Mouse (Mus musculus) hindbrain, embryonic 15.5 days (tissue): ENCODE measurements around the gene Olfr201. TPM values are rescaled to one million over a fixed set of nuclear protein-coding genes. Genes with fewer than 3 reads are reported as not detected.
"Not testable (repeated sequence)": the region's sequence is repeated elsewhere in the genome, so short reads cannot be mapped to it uniquely, and the experiment has no call there.

ENCODE experiments used
- ATAC-seq: fragments of 200-750 bp; cut with Nextera tagmentation; 2 replicates; pipeline ENCODE4 v1.8.0; 2017; ENCODE audit warnings: low read depth, moderate number of reproducible peaks, moderate TSS enrichment; ENCODE audit not compliant: low FRiP score
- H3K27ac ChIP-seq: fragments of 300-500 bp; sonication (generic); replicated peaks from 2 replicates; pipeline ENCODE4 v1.5.1; 2015; ENCODE audit warnings: mild to moderate bottlenecking, inconsistent platforms
- H3K27me3 ChIP-seq: fragments of 300-500 bp; sonication (generic); 2 replicates; pipeline ENCODE4 v1.6.1; 2015; ENCODE audit warnings: control low read depth, inconsistent platforms
- H3K36me3 ChIP-seq: fragments of 300-500 bp; sonication (generic); 2 replicates; pipeline ENCODE4 v1.6.1; 2015; ENCODE audit warnings: control low read depth, inconsistent platforms
- H3K4me1 ChIP-seq: fragments of 300-500 bp; sonication (generic); replicated peaks from 2 replicates; pipeline ENCODE4 v1.6.1; 2015; ENCODE audit warnings: control low read depth, inconsistent platforms
- H3K4me2 ChIP-seq: fragments of 300-500 bp; sonication (generic); 2 replicates; pipeline ENCODE4 v1.6.1; 2015; ENCODE audit warnings: moderate library complexity, mild to moderate bottlenecking, inconsistent platforms
- H3K4me3 ChIP-seq: fragments of 300-500 bp; sonication (generic); 2 replicates; pipeline ENCODE4 v1.5.1; 2015; ENCODE audit warnings: mild to moderate bottlenecking, inconsistent platforms
- H3K9ac ChIP-seq: fragments of 300-500 bp; sonication (generic); 2 replicates; pipeline ENCODE4 v1.6.1; 2015; ENCODE audit warnings: inconsistent platforms
- H3K9me3 ChIP-seq: fragments of 300-500 bp; sonication (generic); 2 replicates; pipeline ENCODE4 v1.6.1; 2016; ENCODE audit warnings: control low read depth, inconsistent platforms
- WGBS: fragments of 180-500 bp; shearing (Covaris S2); methylation state at CpG from one replicate; pipeline ENCODE4 v1.1.7; 2015; 5-methylcytosine and 5-hydroxymethylcytosine counted together
- polyA plus RNA-seq: library from polyadenylated mRNA; unstranded; fragments of >200 nt; fragmentation: Nextera tagmentation; extraction: Ambion mirVana; gene quantifications from 2 replicates; pipeline ENCODE4 v1.2.1, GENCODE M21; 2015

Gene Olfr201
- polyA plus RNA-seq: not detected in 2 replicates

DNA sequence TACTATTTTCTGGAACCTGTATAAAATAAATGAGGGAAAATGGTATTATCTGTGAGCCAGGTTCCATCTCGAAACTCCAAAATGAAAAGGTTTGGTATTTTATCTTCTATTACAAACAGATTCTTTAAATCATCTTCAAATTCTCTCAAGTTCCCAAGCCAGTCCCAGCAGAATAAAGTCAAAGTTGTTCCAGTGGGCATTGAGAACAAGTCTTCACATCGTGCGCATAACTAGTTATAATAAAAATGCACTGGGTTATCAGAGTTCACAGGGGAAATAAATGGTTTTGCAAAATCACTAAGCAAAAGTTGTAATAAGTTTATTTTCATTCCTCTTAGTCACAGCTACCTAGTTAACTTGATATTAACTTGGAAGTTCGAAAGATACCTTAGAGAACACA, at the start of gene Olfr201:
Gene Olfr201 (minus strand): TSS at position 101 of the 400 bp plus-strand sequence.
- 89% methylated on average over 4 of the region's 4 CpGs for WGBS
- H3K27ac ChIP-seq, ATAC-seq, H3K9ac ChIP-seq, H3K4me2 ChIP-seq, H3K4me1 ChIP-seq, H3K27me3 ChIP-seq, H3K4me3 ChIP-seq, H3K9me3 ChIP-seq, H3K36me3 ChIP-seq: not testable (repeated sequence)

DNA sequence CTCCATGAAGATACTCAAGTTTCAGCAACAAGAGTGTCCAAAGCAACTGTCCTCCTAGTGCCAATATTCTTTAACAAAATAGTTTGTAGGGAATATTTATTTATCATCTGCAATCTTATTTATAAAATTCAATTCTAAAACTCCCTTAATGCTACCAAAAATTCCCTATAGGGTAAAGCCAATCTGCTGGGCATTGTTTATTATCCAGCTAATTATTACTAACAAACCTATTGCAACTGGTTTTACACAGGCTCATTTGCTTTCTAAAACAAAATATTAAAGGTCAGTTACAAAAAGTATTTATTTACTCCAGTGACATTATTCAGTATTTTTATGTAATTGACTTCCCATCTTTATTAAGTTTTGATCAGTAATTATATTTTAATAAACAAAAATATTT, 45.7 kb upstream of the Olfr201 start, which contains the start of gene Olfr204:
Gene Olfr204 (minus strand): TSS at position 101 of the 400 bp plus-strand sequence.
- H3K9me3 ChIP-seq: no peaks in the 10 kb centered on the region
- no peak within 1 kb of the TSS for H3K4me2 ChIP-seq
- no peak for ATAC-seq
- no peak within 1 kb of the TSS for H3K4me3 ChIP-seq
- no peak within 1 kb of the TSS for H3K27ac ChIP-seq
- H3K27me3 ChIP-seq: no peaks in the 10 kb centered on the region
- no peaks in the 10 kb centered on the region for H3K36me3 ChIP-seq
- H3K4me1 ChIP-seq: no peaks in the 10 kb centered on the region
- H3K9ac ChIP-seq: no peak within 1 kb of the TSS

DNA sequence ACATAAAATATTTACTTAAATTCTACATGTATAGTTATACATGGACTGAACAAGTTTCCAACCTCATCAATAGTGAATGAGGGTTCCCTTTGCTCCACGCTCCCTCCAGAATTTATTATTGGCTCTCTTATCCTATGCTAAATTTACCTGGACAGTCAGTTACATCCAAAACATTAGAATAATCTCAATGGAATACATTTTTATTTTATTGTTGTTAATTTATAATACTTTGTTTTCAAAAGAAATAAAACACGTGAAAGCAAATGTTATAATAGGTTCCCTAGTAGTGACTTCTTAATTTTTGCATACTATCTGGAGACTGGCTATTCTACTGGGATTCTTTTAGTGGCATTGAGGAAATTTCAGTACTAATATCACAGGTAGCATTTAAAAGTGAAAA, 26.1 kb upstream of the Olfr201 start, which contains the start of gene Olfr203:
Gene Olfr203 (plus strand): TSS at position 301 of the 400 bp plus-strand sequence.
- H3K27me3 ChIP-seq: no peaks in the 10 kb centered on the region
- no peaks in the 10 kb centered on the region for H3K9me3 ChIP-seq
- H3K4me2 ChIP-seq: no peak within 1 kb of the TSS
- H3K9ac ChIP-seq: no peak within 1 kb of the TSS
- H3K4me3 ChIP-seq: no peak within 1 kb of the TSS
- no peak for ATAC-seq
- no peak within 1 kb of the TSS for H3K27ac ChIP-seq
- H3K36me3 ChIP-seq: no peaks in the 10 kb centered on the region
- H3K4me1 ChIP-seq: no peaks in the 10 kb centered on the region
- 89% methylated on average over 2 of the region's 2 CpGs for WGBS

DNA sequence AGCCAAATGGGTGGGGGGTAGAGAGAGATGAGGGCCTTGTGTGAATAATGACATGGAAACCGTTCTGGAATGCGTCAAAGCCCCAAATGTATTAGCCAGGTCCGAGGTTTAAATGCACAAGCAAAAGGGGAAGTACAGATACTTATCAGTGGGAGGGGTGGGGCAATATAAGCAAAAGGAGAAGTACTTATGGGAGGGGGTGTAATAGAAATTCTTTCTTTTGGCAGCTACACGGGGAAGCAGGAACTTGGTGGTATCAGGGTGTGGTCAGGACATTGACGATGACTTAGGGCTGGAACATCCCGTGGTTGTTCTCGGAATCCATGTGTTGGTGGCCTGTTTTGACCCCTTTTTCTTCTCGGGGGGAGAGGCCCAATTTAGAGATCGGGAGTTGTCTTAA, 15.1 kb upstream of the Olfr201 start:
- H3K4me1 ChIP-seq, ATAC-seq, H3K36me3 ChIP-seq, H3K27ac ChIP-seq, H3K4me3 ChIP-seq, H3K9ac ChIP-seq, H3K4me2 ChIP-seq, H3K27me3 ChIP-seq, H3K9me3 ChIP-seq: not testable (repeated sequence)
- 83% methylated on average over 9 of the region's 9 CpGs for WGBS

DNA sequence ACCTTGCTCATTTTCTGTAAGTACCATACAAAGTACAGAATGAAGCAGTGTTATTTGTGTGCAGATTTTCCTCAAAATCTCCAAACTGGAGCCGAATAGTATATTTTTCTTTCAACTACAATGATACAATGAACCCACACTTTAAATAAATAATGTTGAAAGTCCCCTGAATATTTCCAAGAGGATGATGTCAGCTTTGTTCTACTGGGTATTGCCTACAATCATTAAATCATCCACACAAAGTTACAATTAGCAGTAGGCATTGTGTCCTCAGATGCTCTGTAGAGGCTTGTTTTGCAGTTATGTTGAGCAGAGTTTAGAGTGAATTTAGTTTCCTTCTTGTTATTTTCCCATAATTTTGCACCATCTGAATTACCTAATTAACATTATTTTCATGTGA, 14.3 kb upstream of the Olfr201 start, which contains the start of gene Olfr202:
Gene Olfr202 (minus strand): TSS at position 101 of the 400 bp plus-strand sequence.
- H3K27me3 ChIP-seq: no peaks in the 10 kb centered on the region
- H3K27ac ChIP-seq: no peak within 1 kb of the TSS
- no peaks in the 10 kb centered on the region for H3K9me3 ChIP-seq
- H3K4me2 ChIP-seq: no peak within 1 kb of the TSS
- H3K4me3 ChIP-seq: no peak within 1 kb of the TSS
- WGBS: 90% methylated on average over 1 of the region's 1 CpGs
- H3K4me1 ChIP-seq: no peaks in the 10 kb centered on the region
- no peak for ATAC-seq
- H3K36me3 ChIP-seq: no peaks in the 10 kb centered on the region
- no peak within 1 kb of the TSS for H3K9ac ChIP-seq

DNA sequence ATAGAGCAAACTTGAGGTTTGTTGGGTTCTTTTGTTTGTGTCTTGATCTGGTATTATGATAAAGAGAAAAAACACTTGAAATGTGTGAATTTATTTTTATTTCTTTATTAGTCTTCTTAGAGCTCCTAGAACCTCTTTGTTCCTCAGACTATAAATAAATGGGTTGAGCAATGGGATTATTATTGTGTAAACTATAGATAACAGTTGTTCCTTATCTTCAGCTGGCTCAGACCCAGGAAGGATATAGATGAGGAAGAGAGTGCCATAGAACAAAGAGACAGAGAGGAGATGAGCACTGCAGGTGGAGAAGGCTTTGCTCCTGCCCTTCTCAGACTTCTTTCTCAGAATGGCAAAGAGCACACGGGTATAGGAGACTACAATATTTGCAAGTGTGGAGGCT, 11.0 kb upstream of the Olfr201 start:
- no peak for ATAC-seq

DNA sequence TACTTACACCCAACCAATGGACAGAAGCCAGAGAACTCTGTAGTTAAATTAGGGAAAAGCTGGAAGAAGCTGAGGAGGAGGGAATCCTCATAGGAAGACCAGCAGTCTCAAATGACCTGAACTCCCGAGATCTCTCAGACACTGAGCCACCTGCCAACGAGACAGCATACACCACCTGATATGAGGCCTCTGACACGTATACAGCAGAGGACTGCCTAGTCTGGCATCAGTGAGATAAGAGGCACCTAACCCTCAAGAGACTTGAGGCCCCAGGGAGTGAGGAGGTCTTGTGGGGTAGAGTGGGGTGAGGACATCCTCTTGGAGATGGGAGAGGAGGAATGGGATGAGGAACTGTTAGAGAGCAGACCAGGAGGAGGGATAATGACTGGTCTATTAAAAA, 8.1 kb upstream of the Olfr201 start:
- Histone ChIP-seq H3K36me3 (no peaks in the 10 kb centered on the region), H3K9ac (no peak overlapping the region), H3K9me3 (no peaks in the 10 kb centered on the region), H3K4me1 (no peaks in the 10 kb centered on the region), H3K4me2 (no peak overlapping the region), H3K27ac (no peak overlapping the region), H3K27me3 (no peaks in the 10 kb centered on the region), H3K4me3 (no peak overlapping the region)
- WGBS: 83% methylated on average over 3 of the region's 3 CpGs
- ATAC-seq: no peak

More for the DNA sequence above, 11.0 kb upstream of the Olfr201 start:
- Histone ChIP-seq H3K9me3 (no peaks in the 10 kb centered on the region), H3K36me3 (no peaks in the 10 kb centered on the region), H3K9ac (no peak overlapping the region), H3K27me3 (no peaks in the 10 kb centered on the region), H3K4me2 (no peak overlapping the region), H3K4me3 (no peak overlapping the region), H3K4me1 (no peaks in the 10 kb centered on the region), H3K27ac (no peak overlapping the region)
- 77% methylated on average over 1 of the region's 1 CpGs for WGBS

DNA sequence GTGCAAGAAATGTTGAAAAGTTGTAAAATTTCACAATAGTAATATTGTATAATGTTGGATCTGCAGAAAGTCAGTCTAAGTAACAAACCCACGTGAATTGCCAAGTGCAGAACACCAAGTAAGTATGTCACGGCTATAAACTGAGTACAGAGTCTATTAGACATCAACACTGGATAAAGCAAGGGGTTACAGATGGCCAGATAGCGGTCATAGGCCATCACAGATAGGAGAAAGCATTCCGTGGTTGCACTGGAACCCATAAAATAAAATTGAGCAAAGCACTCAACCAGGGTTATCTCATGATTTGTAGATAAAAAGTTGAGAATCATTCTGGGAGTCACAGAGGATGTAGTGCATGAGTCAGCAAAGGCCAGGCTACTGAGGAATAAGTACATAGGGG, 3.3 kb downstream of the Olfr201 start:
- ATAC-seq, H3K4me2 ChIP-seq, H3K27me3 ChIP-seq, H3K4me1 ChIP-seq, H3K36me3 ChIP-seq, H3K4me3 ChIP-seq, H3K9me3 ChIP-seq, H3K27ac ChIP-seq, H3K9ac ChIP-seq: not testable (repeated sequence)
- WGBS: 83% methylated on average over 4 of the region's 4 CpGs

DNA sequence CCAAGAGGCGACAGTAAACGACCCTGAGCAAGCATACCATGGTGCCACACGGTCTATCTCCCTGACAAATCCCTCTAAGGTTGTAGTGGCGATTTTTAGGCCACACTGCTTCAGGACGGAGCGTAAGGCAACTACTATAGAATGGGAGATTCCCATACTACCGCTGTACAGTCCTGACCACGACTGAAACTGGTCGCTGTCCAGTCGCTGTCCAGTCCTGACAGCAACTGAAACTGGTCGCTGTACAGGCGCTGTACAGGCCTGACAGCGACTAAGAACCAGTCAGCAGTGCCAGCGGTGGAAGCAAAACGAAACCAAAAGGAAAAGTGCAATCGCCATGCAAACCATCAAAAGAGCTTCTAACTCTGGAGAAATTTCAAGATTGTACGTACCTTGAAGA, 22.7 kb downstream of the Olfr201 start:
- 86% methylated on average over 17 of the region's 17 CpGs for WGBS
- Histone ChIP-seq H3K27me3 (no peaks in the 10 kb centered on the region), H3K27ac (no peak overlapping the region), H3K9me3 (no peaks in the 10 kb centered on the region), H3K9ac (no peak overlapping the region), H3K36me3 (no peaks in the 10 kb centered on the region), H3K4me3 (no peak overlapping the region), H3K4me2 (no peak overlapping the region), H3K4me1 (no peaks in the 10 kb centered on the region)
- ATAC-seq: no peak

DNA sequence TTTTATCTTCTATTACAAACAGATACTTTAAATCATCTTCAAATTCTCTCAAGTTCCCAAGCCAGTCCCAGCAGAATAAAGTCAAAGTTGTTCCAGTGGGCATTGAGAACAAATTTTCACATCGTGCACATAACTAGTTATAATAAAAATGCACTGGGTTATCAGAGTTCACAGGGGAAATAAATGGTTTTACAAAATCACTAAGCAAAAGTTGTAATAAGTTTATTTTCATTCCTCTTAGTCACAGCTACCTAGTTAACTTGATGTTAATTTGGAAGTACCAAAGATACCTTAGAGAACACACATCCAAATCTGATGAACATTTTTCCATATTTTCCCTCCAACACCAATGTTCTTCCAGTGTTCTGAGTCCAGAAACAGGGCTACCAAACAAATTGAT, 52.8 kb downstream of the Olfr201 start, which contains the start of gene Olfr199:
Gene Olfr199 (minus strand): TSS at position 101 of the 400 bp plus-strand sequence.
- H3K27me3 ChIP-seq, H3K27ac ChIP-seq, H3K4me1 ChIP-seq, H3K9me3 ChIP-seq, ATAC-seq, H3K9ac ChIP-seq, H3K4me2 ChIP-seq, H3K36me3 ChIP-seq, H3K4me3 ChIP-seq: not testable (repeated sequence)
- WGBS: 88% methylated on average over 1 of the region's 1 CpGs

DNA sequence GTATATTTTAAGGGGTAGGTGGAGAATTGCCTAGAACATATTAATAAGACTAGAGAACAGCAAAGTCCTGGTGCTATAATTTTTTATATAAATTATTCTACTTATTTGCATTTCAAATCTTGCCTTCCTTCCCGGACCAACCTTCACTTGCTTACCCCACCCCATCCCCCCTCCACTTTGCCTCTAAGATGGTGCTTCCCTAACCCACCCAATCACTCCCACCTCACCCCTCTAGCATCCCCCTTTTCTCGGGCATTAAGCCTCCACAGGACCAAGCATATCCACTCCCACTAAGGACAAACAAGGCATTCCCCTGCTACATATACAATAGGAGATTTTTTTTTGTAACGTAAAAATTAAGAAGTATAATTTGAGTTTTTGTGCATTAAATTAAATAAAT, 54.6 kb downstream of the Olfr201 start:
- H3K4me3 ChIP-seq, H3K9ac ChIP-seq, H3K27ac ChIP-seq, H3K36me3 ChIP-seq, H3K27me3 ChIP-seq, ATAC-seq, H3K9me3 ChIP-seq, H3K4me2 ChIP-seq, H3K4me1 ChIP-seq: not testable (repeated sequence)
- WGBS: 81% methylated on average over 3 of the region's 3 CpGs
